Mouse (Mus musculus): ENCODE measurements around the gene Vps16.

DNA sequence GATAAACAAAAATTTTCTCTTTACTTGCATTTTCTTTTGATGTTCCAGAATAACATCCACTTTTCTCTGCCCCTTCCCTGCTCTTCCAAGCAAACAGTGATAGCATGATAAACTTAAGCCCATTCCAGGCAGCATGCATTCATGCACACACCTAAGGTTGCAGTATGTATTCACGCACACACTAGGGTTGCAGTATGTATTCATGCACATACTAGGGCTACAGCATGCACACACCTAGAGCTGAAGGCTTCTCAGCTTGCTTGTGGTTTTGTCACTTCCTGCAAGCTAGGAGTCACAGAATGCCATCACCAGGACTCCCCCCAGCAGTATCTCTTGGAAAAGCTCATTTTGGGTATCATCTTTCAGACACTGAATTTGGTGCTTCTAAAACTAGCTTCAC is 12.6 kb downstream of the Vps16 start:
- TF ChIP-seq CTCF (IDR thresholded peaks at IDR 0.05; ENCODE audit: low read depth, low read length), result no peak
- no peak for TF ChIP-seq EP300 (IDR thresholded peaks at IDR 0.05; ENCODE audit: insufficient read depth, low read depth, low read length)

Data from ES-Bruce4 (cell line).